Mouse (Mus musculus) gastrocnemius, postnatal 36 days (tissue): ENCODE results near the gene Idh2. TPM values are rescaled to one million over a fixed set of nuclear protein-coding genes. Genes with fewer than 3 reads are reported as not detected.
A peak's percentile ranks its signal among the peaks of the same experiment; 100 is the strongest.

Source experiments
- DNase-seq, 2 experiments: peaks; one replicate each; pipeline ENCODE4 v3.0.0; 2022
- intact Hi-C: fragments of 180-260 bp; cut with DNase I; formaldehyde crosslinking; loops from one replicate; pipeline ENCODE4 v1.15.1; 2025
- total RNA-seq, 2 experiments: library from RNA; stranded (reverse); gene quantifications; 2 replicates each; pipeline ENCODE4 v1.2.3; 2021

The Idh2 gene
- total RNA-seq, 2 experiments from 2014 or later, result 186 to 375 TPM

DNA sequence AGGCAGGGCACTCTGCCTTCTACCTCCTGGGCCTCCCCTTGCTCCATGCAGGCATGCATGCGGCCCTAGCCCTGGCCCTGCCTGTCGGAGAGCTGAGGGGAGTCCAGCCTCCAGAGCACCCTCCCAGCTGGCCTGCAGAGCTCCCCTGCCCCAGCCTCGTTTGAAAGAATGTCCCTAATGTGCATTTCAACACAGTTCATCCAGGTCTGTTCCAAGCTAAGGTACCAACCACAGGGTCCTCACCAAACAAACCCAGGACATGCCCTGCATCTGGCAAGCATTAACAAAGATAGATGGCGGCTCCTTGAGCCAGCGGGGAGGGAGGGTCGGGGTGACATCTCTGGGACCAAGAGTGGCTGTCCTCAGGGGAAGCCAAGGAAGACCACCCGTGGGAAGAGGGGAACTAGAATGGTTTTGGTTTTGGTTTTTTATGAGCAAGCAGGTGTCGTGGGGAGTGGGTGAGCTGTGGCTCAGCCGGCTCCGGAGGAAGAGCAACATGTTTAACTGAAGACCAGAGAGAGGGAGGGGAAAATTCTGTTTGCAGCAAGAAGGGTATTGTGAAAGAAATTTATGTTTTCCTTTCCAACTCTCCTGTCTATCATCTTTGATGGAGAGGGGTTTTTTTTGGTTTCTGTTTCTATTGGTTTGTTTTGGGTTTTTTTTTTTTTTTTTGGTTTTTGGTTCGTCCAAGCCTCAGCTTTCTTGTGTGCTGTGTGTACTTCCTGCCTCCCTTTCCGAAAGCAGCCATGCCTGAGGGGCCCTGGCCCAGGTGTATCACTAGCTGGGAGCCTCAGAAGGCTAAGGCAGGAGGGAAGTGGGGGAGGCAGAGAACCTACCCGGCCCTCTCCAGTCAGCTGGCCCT, 24.0 kb downstream of the Idh2 start:
- intact Hi-C loops, result no loop called here
- DNase-seq, result no peak

DNA sequence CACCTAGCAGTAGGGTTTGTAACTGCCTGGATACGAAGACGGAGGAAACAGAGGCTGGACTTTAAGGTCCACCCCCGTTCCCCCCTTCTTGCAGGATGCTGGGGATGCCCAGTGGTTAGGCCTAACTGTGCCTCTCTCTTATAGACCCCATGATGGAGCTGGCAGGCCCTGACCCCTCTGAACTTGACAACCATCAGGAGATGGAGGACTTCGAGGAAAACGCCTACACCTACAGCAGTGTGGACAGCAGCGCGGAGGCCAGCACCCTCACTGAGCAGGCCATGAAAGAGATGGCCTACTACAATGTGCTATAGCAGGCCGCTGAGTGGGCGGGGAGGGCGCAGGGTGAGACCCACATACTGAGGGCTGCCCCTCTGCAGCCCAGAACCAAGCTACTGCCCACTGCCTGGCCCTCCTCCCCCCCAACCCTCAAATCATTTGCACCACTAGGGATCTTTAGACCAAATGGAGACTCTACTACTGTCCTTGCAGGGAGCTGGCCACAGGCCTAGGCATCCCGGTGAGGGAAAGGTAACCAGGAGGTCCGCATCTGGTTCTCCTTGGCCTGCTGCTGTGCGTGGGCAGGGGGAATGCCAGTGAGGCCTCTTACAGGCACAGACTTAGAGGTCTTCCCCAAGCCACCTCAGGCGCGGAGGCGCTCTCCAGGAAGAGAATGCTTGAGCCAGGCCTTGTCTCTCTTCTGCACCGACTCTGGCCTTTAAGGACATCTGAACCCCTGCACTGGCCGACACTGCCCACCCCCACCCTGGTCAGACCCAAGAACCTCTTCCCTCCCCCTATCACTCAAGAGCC, 24.8 kb downstream of the Idh2 start:
- no peak for DNase-seq
- intact Hi-C loops, result no loop called here

DNA sequence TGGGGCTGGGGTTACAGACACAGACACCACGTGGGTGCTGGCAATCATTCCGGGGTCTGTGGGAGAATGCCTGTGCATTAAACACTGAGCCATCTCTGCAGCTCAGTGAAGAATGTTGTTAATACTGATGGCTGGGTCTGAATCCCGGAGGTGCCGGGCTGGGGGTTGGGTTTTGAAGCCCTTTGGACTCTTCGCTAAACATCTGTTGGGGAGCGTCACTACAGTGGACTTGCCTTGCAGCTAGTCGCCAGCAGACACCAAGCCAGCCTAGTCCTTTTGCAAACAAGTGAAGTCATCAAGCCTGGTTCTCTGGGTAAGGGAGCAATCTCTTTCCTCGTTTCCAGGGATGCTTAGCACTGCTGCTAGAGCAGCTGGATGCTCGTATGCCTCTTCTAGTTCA, 27.0 kb downstream of the Idh2 start:
- intact Hi-C loops, result loop anchor here (5.0 to 10.0 kb wide), 2 partner anchors 66 to 153 kb away; partner anchors contain the start of genes Arpin and Zfp710
- DNase-seq, result no peak

DNA sequence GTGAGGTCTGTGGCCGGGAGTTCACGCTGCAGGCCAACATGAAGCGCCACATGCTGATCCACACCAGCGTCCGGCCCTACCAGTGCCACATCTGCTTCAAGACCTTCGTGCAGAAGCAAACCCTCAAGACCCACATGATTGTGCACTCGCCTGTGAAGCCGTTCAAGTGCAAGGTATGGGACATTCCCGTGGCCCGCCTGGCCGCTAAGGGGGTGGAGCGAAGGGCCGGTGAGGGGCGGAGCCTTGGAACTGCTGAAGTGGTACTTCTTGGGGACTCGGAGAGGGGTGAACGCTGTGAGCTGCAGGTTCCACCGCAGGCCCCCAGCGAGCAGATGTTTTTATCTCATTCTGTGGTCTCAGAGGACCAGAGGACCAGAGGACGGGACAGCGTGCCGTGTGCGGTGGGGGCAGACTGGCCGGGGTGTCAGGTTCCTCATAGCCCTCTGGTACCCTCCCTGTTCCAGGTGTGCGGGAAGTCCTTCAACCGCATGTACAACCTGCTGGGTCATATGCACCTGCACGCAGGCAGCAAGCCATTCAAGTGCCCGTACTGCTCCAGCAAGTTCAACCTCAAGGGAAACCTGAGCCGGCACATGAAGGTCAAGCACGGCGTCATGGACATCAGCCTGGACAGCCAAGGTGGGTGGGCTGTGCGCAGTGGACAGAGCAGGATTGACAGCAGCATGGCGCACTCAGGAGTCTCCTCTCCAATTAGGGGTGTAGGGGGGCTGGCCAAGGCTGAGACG, 29.0 kb downstream of the Idh2 start:
- intact Hi-C loops, result loop anchor here (5.0 to 10.0 kb wide), 2 partner anchors 64 to 151 kb away; partner anchors contain the start of genes Arpin and Zfp710
- DNase-seq, result no peak

GRCm38 (mm10) chr7:80084484-80084931, 30.7 kb downstream of the Idh2 start:
- peak in 1 of 2 experiments; percentile 50 for DNase-seq
- intact Hi-C loops, result loop anchor here (10.0 kb wide), 1 partner anchor 150 kb away; the partner anchor contains the start of gene Arpin

DNA sequence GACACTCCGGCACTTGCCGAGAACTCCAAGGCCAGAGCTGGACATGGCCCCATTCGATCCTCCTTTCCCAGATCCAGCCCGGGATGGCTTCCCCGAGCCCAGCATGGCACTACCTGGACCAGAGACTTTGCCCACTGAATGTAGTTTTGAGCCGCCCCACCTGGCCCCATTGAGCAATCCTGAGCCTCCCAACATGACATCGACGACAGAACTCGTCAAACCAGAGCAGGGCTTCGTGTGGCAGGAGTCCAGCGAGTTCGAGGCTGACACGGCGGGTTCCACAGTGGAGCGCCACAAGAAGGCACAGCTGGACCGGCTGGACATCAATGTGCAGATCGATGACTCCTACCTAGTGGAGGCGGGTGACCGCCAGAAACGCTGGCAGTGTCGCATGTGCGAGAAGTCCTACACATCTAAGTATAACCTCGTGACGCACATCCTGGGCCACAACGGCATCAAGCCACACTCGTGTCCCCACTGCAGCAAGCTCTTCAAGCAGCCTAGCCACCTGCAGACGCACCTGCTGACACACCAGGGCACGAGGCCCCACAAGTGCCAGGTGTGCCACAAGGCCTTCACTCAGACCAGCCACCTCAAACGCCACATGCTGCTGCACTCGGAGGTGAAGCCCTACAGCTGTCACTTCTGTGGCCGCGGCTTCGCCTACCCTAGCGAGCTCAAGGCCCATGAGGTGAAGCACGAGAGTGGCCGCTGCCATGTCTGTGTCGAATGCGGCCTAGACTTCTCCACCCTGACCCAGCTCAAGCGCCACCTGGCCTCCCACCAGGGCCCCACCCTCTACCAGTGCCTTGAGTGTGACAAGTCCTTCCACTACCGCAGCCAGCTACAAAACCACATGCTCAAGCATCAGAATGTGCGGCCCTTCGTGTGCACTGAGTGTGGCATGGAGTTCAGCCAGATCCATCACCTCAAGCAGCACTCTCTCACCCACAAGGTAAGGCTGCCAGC, 33.3 kb downstream of the Idh2 start:
- no peak for DNase-seq
- intact Hi-C loops, result loop anchor here (10.0 kb wide), 1 partner anchor 147 kb away; the partner anchor contains the start of gene Arpin

DNA sequence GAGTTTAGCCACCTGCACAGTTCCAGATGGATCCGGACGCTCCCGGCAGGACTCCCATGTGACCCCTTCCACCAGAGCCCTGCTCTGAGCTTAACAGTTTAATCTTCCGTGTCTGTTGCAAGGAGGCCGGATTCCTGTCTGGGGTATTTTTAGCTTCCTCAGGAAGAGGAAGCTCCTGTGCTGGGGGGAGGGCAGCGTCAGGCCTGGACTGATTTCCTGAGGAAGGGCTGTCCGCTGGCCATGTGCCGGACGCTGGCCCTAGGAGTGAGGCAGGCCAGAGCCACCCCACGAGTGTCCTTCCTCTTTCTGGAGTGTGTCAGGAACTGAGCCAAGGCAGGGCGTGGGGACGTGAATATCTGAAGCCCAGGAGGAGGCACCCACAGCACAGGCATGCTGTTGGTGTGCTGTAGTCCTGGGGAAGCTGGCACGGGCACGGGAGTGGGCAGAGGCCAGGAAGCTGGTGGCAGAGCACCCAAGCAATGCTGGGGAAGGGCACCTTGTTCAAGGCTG, 36.3 kb downstream of the Idh2 start:
- DNase-seq, result peak; percentile 79 to 83
- intact Hi-C loops, result loop anchor here (5.0 kb wide), 1 partner anchor 52 kb away; no protein-coding TSS in a partner anchor

DNA sequence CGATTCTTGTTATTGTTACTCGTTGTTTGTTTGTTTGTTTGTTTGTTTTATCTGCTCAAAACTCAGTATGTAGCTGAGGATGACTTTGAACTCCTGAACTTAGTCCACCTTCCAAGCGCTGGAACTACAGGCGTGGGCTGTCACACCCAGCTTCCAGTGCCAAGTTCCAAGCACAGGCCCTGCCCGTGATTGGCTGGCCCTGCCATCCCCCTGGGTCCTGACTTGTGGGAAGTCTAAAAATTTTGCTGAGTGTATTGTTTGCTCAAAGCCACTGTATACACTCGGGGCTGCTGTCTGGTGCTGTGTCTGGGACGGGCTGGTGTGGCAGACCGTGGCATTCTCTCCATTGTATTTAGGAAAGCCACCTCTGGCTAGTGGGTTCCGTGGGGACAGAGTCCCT, 37.4 kb downstream of the Idh2 start:
- intact Hi-C loops, result loop anchor here (5.0 kb wide), 1 partner anchor 50 kb away; no protein-coding TSS in a partner anchor
- DNase-seq, result no peak

GRCm38 (mm10) chr7:80076961-80077716, 38.1 kb downstream of the Idh2 start:
- DNase-seq, result no peak
- intact Hi-C loops, result loop anchor here (5.0 kb wide), 1 partner anchor 50 kb away; no protein-coding TSS in a partner anchor

GRCm38 (mm10) chr7:80075946-80076583, 39.1 kb downstream of the Idh2 start:
- no peak for DNase-seq
- intact Hi-C loops, result loop anchor here (5.0 kb wide), 1 partner anchor 49 kb away; no protein-coding TSS in a partner anchor

DNA sequence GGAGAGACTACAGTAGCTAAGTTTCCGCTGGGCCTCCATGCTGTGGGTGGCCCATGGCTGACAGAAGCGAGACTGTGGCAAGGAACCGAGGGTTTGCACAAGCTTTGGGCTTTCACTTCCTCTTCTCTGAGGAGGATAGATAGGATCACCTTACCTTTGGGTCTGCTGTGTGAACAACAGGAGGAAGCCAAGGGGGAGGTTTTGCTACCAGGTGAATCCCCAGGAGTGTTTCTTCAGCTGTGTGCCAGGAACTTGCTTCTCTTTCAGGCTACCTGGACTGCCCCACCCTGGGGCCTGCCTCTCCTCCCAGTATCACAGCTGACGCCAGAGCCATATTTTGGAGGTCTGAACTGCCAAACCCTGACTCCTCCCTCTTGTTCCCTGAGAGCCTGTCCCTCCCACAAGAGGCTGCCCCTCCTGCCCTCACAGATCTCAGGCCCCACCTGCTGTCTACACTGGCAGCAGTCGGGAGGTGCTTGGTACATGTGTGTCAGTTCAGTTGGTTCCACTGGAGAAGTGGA, 40.2 kb downstream of the Idh2 start:
- intact Hi-C loops, result loop anchor here (5.0 kb wide), 1 partner anchor 48 kb away; no protein-coding TSS in a partner anchor
- no peak for DNase-seq

DNA sequence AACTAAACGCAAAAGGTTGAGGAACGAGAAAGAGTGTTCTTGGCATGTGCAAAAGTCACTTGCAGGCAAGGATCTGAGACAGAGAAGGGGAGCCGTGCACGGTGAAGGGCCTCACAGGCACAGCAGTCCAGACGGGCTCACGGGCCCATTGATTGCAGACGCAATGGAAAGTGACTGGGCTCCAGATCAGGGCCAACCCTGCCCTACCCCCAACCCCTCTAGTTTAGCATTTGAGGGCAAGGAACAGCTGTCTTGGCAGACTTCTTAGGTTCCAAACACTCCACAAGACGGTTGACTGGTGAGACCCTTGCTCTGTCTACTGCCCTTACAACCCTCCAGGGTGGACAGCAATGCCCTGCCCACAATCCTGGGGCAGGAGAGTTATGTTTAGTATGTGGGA, 41.7 kb downstream of the Idh2 start:
- DNase-seq, result no peak
- intact Hi-C loops, result no loop called here

DNA sequence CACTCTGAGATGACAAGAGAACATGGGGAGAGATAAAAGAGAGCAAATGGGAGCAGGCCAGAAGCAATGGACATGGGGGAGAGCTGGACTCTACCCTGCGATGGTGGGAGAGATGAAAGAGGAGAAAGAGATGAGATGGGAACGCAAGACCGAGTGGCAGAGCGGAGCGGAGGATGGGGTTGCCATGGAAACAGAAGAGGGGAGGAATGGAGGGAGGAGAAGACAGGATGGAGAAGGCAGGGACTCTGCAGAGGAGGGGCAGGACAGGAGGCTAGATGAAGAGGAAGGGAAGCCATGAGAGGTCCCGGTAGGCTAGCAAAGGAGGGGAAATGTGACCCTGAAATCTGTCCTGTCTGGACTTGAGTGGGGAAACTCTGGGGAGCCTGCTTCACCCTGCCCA, 42.9 kb downstream of the Idh2 start:
- DNase-seq, result no peak
- intact Hi-C loops, result no loop called here

- intact Hi-C loops, result no loop called here
- no peak for DNase-seq
Measured at GRCm38 (mm10) chr7:80071209-80071608, 44.0 kb downstream of the Idh2 start.

- intact Hi-C loops, result no loop called here
- peak in 1 of 2 experiments; percentile 37 for DNase-seq
Measured at GRCm38 (mm10) chr7:80069615-80070327, 45.4 kb downstream of the Idh2 start.

DNA sequence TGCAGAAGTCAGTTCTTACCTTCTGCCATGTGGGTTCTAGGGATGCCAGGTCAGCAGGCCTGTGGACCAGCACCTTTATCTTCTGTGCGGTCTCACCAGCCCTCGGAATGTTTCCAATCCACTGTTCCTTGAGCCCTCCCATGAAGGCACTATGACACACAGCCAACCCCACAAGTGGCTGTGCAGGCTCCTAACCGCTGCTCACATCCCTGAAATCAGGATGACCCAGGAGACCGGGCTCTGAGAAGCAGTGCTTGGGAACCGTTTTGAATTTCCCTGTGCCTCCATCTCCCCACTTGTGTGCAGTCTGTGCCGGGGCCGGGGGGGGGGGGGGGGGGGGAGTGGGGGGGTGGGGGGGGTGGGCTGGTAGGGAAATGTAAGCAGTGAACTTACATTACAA, 46.9 kb downstream of the Idh2 start:
- DNase-seq, result no peak
- intact Hi-C loops, result no loop called here
